Mouse (Mus musculus) brain, embryonic 14.5 days (tissue): ENCODE results near the gene Scfd2.

Experiments
- CTCF ChIP-seq: fragments of 200-500 bp; IDR thresholded peaks from 2 replicates; pipeline ENCODE4 v1.5.1; 2012; ENCODE audit warnings: inconsistent platforms, mild to moderate bottlenecking, moderate library complexity, borderline replicate concordance; ENCODE audit not compliant: insufficient read depth, insufficient read length; ENCODE audit errors: extremely low read depth
- POLR2A ChIP-seq: fragments of 200-500 bp; IDR thresholded peaks from 2 replicates; pipeline ENCODE4 v1.6.1; 2012; ENCODE audit warnings: mild to moderate bottlenecking, inconsistent platforms, borderline replicate concordance; ENCODE audit not compliant: poor library complexity, insufficient read depth, insufficient read length, severe bottlenecking; ENCODE audit errors: extremely low read depth

DNA sequence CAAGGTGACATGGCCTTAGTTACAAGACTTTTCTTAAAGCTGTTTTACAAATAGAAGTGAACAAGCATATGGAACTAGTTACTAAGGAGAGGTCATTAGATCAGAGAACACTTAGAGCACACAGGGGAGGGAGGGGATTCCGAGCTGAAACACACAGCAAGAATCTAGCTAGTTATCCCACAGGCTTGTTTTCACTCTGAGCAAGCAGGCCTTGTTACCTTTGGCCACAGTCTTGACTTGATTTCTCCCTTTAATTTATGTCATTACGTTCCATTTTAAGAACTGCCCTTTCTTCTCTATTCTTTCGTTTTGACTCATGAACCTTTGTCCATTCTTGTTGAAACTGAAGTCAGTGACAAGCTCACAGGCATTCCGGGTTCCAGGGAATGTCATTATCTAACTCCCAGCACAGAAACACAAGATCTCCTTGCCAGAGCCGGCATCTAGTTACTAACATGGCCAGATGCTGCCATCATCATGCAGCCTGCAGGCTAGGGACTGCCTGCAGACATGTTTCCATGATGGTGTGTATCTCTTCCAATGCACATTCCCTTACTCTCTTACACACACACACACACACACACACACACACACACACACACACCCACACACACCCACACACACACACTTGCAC is 263.7 kb downstream of the Scfd2 start:
- TF ChIP-seq POLR2A = no peak
- TF ChIP-seq CTCF = no peak
